Mouse (Mus musculus) G1E-ER4 (cell line): ENCODE measurements around the gene Mgat3. TPM values are rescaled to one million over a fixed set of nuclear protein-coding genes. Genes with fewer than 3 reads are reported as not detected.

Experiments used
- GATA1 ChIP-seq: IDR thresholded peaks from one replicate; pipeline ENCODE4 v1.8.0; 2012; ENCODE audit warnings: low read length, inconsistent platforms
- polyA plus RNA-seq: library from polyadenylated mRNA; stranded (reverse); fragments of >175 nt; gene quantifications from 2 replicates; pipeline ENCODE4 v1.2.3, GENCODE M21; 2012

The Mgat3 gene
- polyA plus RNA-seq, 1 experiment: not detected

- TF ChIP-seq GATA1: no peak
Observed at GRCm38 (mm10) chr15:80191585-80192245, 18.2 kb downstream of the Mgat3 start.

- no peak for TF ChIP-seq GATA1
Observed at GRCm38 (mm10) chr15:80192246-80192585, 18.7 kb downstream of the Mgat3 start.

- TF ChIP-seq GATA1: no peak
Observed at GRCm38 (mm10) chr15:80192847-80193246, 19.3 kb downstream of the Mgat3 start.

GRCm38 (mm10) chr15:80199556-80199955 lies 26.0 kb downstream of the Mgat3 start:
- no peak for TF ChIP-seq GATA1

GRCm38 (mm10) chr15:80202111-80202775 lies 28.7 kb downstream of the Mgat3 start:
- no peak for TF ChIP-seq GATA1

- no peak for TF ChIP-seq GATA1
Observed at GRCm38 (mm10) chr15:80203406-80203805, 29.9 kb downstream of the Mgat3 start.

GRCm38 (mm10) chr15:80206057-80206565 lies 32.6 kb downstream of the Mgat3 start:
- no peak for TF ChIP-seq GATA1

- no peak for TF ChIP-seq GATA1
Observed at GRCm38 (mm10) chr15:80208446-80208845, 34.9 kb downstream of the Mgat3 start.

GRCm38 (mm10) chr15:80213688-80214087 lies 40.2 kb downstream of the Mgat3 start:
- no peak for TF ChIP-seq GATA1

- TF ChIP-seq GATA1: no peak
Observed at GRCm38 (mm10) chr15:80215716-80216479, 42.4 kb downstream of the Mgat3 start.

GRCm38 (mm10) chr15:80216480-80216820 lies 42.9 kb downstream of the Mgat3 start:
- TF ChIP-seq GATA1: no peak

GRCm38 (mm10) chr15:80217476-80217875 lies 44.0 kb downstream of the Mgat3 start:
- no peak for TF ChIP-seq GATA1

- TF ChIP-seq GATA1: no peak
Observed at GRCm38 (mm10) chr15:80219211-80219610, 45.7 kb downstream of the Mgat3 start.

- TF ChIP-seq GATA1: no peak
Observed at GRCm38 (mm10) chr15:80219705-80220657, 46.5 kb downstream of the Mgat3 start.

- no peak for TF ChIP-seq GATA1
Observed at GRCm38 (mm10) chr15:80221031-80221430, 47.5 kb downstream of the Mgat3 start.

GRCm38 (mm10) chr15:80223751-80224150 lies 50.2 kb downstream of the Mgat3 start:
- no peak for TF ChIP-seq GATA1
